Mouse (Mus musculus) neural tube, embryonic 10.5 days (tissue): Measurements from ENCODE around the gene Stambp.

Experiments used
- DNase-seq: peaks from one replicate; pipeline ENCODE4 v3.0.0-alpha.2; 2017; ENCODE audit warnings: low spot score; ENCODE audit errors: extremely low spot score

The Stambp gene

GRCm38 (mm10) chr6:83501524-83502310 lies 70.8 kb downstream of the Stambp start:
- DNase-seq = no peak

DNA sequence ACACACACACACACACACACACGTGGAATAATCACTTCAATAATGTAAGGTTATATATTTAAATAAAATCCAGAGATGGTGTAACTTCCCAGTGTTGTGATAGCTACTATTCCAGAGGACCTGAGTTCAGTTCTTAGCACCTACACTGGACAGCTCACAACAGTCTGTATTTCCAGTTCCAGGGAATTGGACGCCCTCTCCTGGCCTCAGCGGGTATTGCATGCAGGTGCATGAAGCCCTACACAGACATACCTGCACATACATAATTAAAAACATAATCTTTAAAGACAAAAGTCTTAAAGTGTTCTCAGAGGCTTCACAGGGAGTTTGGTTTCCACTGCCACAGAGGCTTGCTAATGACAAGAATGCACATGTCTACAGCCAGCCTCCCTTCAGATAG lies 72.1 kb downstream of the Stambp start:
- no peak for DNase-seq

- DNase-seq = no peak
Measured at GRCm38 (mm10) chr6:83499078-83499477, 73.5 kb downstream of the Stambp start.

DNA sequence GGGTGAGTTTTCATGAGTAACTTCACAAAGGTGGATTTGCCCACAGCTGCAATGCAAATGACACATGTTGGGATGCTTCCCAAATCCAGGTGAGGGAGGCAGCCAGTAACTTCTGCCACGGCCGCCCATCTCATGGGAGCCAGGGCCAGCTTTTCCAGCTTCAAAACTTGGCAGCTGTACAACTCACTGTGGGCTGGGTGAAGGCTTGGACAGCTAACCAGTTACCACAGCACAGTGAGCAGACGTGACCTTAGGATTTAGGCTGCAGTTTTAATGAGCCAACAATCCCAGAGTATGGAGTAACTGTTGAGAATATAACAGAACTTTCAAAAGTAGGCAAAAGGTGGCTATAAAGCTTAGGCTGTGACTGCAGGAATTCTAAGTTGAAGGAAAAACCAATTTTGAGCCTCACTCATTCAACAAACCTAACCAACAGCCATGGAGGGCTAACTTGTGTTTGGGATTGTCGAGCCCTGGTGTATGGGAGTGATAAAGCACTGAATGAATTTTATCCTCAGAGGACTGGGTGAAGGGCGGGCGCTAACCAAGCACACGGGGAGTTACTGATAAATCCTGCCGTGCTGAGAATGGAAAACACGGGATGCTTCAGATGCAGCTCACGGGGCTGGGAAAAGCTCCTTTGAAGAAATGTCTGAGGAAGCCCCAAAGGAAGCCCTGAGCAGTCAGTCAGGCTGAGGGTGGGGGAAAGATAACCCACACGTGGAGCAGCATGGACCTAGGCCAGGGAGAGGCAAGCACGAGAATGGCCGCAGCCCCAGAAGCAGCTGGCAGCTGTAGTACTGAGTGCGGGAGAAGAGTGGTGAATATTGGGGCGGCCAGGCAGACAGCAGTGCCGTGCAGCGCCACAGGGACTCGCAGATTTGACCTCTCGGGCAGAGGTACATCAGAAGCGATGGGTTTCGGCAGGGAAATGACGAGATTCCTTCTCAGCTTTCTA lies 75.5 kb downstream of the Stambp start:
- DNase-seq = no peak

DNA sequence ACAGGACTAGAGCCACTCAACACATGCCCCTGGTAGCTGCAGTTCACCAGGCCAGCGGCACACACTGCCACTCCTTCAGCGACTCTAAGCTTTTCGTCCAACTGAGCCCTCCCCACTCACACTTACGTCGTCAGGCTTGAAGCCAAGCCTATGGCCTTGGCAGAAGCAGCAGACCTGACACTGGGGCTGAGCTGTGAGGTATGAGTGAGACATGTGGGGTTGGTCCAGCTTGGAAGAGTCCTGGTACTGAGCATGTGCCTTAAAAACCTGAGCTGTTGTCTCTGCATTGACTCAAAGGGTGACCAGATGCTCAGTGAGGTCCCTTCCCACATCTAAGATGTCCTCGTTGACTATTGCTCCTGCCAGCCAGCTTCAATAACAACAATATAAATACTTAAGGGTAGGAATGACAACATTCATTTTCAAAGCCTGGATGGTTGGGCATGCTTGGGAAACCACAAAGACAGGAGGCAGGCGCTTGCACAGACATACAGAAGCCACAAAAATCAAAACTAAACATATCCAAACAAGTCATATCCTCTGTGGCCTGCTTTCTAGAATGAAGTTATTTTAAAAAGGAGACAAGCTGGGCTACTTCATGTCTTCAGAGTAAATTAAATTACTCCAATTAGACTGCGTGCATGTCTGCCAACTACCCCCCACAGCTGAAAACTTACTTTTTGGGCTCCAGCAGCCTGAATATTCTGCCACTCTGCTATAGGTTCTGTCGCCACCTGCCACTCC lies 76.3 kb downstream of the Stambp start:
- DNase-seq = no peak
